ENCODE assay signal across 18 mouse cellular contexts in genomic region chr14:16869221-16869620, GRCm38 (mm10).
"Had no signal": no experiment of that assay in that cellular context is flagged by ENCODE, and none has a peak within 500 bp of the region (broad histone marks: within the 10 kb centered on the region; RNA-seq: fewer than 3 reads in every experiment).

No protein-coding gene starts in this region.

- ATAC-seq: midbrain, embryonic 16.5 days had no signal

- H3K9ac ChIP-seq: lung, embryonic 14.5 days; midbrain, embryonic 12.5 days; neural tube, embryonic 13.5 days; neural tube, embryonic 15.5 days had no signal

- H3K4me3 ChIP-seq: midbrain, embryonic 10.5 days; midbrain, embryonic 12.5 days; myocyte; neural tube, embryonic 13.5 days; neural tube, embryonic 15.5 days had no signal

- DNase-seq: lung, embryonic 14.5 days; lung, postnatal 10 days; lung, postnatal 4 days; midbrain, embryonic 14.5 days; retina, postnatal 1 day; right cerebral cortex, adult 18-20 months; right cerebral cortex, postnatal 25 days; right cerebral cortex, postnatal 4 days; spleen, adult 18-20 months; thymus, adult 18-20 months; thymus, postnatal 14 days; thymus, postnatal 36 days had no signal

- H3K27ac ChIP-seq: midbrain, embryonic 10.5 days; midbrain, embryonic 12.5 days; neural tube, embryonic 13.5 days; neural tube, embryonic 15.5 days had no signal

- H3K4me2 ChIP-seq: lung, embryonic 14.5 days; midbrain, embryonic 12.5 days; neural tube, embryonic 13.5 days; neural tube, embryonic 15.5 days had no signal

- H3K36me3 ChIP-seq: midbrain, embryonic 10.5 days; midbrain, embryonic 12.5 days; neural tube, embryonic 13.5 days; neural tube, embryonic 15.5 days had no signal

- H3K27me3 ChIP-seq: midbrain, embryonic 12.5 days; neural tube, embryonic 13.5 days; neural tube, embryonic 15.5 days had no signal

- H3K4me1 ChIP-seq: midbrain, embryonic 12.5 days; neural tube, embryonic 13.5 days; neural tube, embryonic 15.5 days had no signal

- H3K9me3 ChIP-seq: midbrain, embryonic 10.5 days; midbrain, embryonic 12.5 days; neural tube, embryonic 13.5 days; neural tube, embryonic 15.5 days had no signal
